Mouse (Mus musculus) limb, embryonic 14.5 days (tissue): ENCODE results near the gene Pira2. TPM values are rescaled to one million over a fixed set of nuclear protein-coding genes. Genes with fewer than 3 reads are reported as not detected.
"Not testable (repeated sequence)": the region's sequence is repeated elsewhere in the genome, so short reads cannot be mapped to it uniquely, and the experiment has no call there.

ENCODE experiments used
- ATAC-seq: fragments of 200-750 bp; cut with Nextera tagmentation; 2 replicates; pipeline ENCODE4 v1.8.0; 2017; ENCODE audit warnings: low read depth, moderate number of reproducible peaks, moderate TSS enrichment; ENCODE audit not compliant: low FRiP score
- DNase-seq: peaks from one replicate; pipeline ENCODE4 v3.0.0-alpha.2; 2015; ENCODE audit warnings: low spot score
- H3K27ac ChIP-seq: fragments of 300-500 bp; sonication (generic); replicated peaks from 2 replicates; pipeline ENCODE4 v1.5.1; 2014; ENCODE audit warnings: low read depth, mild to moderate bottlenecking, low read length, moderate library complexity, mixed read lengths
- H3K27me3 ChIP-seq: fragments of 300-500 bp; sonication (generic); 2 replicates; pipeline ENCODE4 v1.6.1; 2014; ENCODE audit warnings: low read length, mixed read lengths; ENCODE audit not compliant: control insufficient read depth, insufficient read depth
- H3K36me3 ChIP-seq: fragments of 300-500 bp; sonication (generic); 2 replicates; pipeline ENCODE4 v1.6.1; 2014; ENCODE audit warnings: mild to moderate bottlenecking, low read length, moderate library complexity, mixed read lengths; ENCODE audit not compliant: control insufficient read depth, insufficient read depth
- H3K4me1 ChIP-seq: fragments of 300-500 bp; sonication (generic); 2 replicates; pipeline ENCODE4 v1.6.1; 2014; ENCODE audit warnings: antibody characterized with exemption, low read length, mixed read lengths; ENCODE audit not compliant: control insufficient read depth, insufficient read depth
- H3K4me2 ChIP-seq: fragments of 300-500 bp; sonication (generic); replicated peaks from 2 replicates; pipeline ENCODE4 v1.6.1; 2014; ENCODE audit warnings: low read depth, mild to moderate bottlenecking, low read length, moderate library complexity; ENCODE audit not compliant: severe bottlenecking
- H3K4me3 ChIP-seq: fragments of 300-500 bp; sonication (generic); replicated peaks from 2 replicates; pipeline ENCODE4 v1.5.1; 2014; ENCODE audit warnings: low read length
- H3K9ac ChIP-seq: fragments of 300-500 bp; sonication (generic); 2 replicates; pipeline ENCODE4 v1.6.1; 2014; ENCODE audit warnings: mild to moderate bottlenecking, low read depth, low read length, moderate library complexity; ENCODE audit not compliant: severe bottlenecking
- H3K9me3 ChIP-seq: fragments of 300-500 bp; sonication (generic); 2 replicates; pipeline ENCODE4 v1.6.1; 2016; ENCODE audit warnings: low read length; ENCODE audit not compliant: control insufficient read depth
- polyA plus RNA-seq, 2 experiments: library from polyadenylated mRNA; depleted of rRNA in 1 of 2; stranded (reverse) in 1 of 2; unstranded in 1 of 2; fragments of >200 nt; fragmentation: Nextera tagmentation in 1 of 2; extraction: Ambion mirVana in 1 of 2; gene quantifications; 2 replicates each; pipeline versions ENCODE4 v1.2.1 to v1.2.3; 2012 to 2014

Gene Pira2
- polyA plus RNA-seq, 2 experiments: 0.09 to 0.32 TPM

DNA sequence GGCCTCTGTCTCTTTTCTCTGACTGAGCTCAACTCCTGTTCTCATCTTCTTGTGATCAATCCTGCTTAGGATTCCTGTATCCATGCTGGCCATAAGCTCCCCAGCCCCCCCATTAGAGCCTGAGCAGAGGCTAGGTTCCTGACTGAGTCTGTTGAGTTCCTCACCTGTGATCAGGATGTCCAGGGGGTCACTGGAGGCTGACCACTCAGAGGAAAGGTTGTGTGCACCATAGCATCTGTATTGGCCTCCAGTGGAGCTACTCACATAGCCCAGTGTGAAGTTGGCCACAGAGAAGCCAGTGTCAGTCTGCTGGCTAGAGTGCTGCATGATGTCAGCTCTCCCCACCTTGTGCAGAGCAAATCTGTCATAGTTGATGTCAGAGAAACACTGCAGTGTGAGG, 48.6 kb downstream of the Pira2 start:
- H3K4me1 ChIP-seq, DNase-seq, ATAC-seq, H3K4me2 ChIP-seq, H3K36me3 ChIP-seq, H3K9ac ChIP-seq, H3K27ac ChIP-seq, H3K9me3 ChIP-seq, H3K4me3 ChIP-seq, H3K27me3 ChIP-seq: not testable (repeated sequence)

Other genes with a start within 250 kb of the Pira2 start
- gene Oscar, start 228.9 kb downstream of the Pira2 start, polyA plus RNA-seq (2012; rRNA removed): 1.1 and 1.9 TPM in 2 replicates
- gene Oscar, start 228.9 kb downstream of the Pira2 start, polyA plus RNA-seq (2014; fragmentation: Nextera tagmentation; extraction: Ambion mirVana): 0.40 TPM in 2 replicates
- gene Ndufa3, start 227.7 kb downstream of the Pira2 start, polyA plus RNA-seq (2012; rRNA removed): 232 and 238 TPM in 2 replicates
- gene Ndufa3, start 227.7 kb downstream of the Pira2 start, polyA plus RNA-seq (2014; fragmentation: Nextera tagmentation; extraction: Ambion mirVana): 494 and 527 TPM in 2 replicates
- 21.5 and 31.9 TPM in 2 replicates for gene Tfpt, start 215.1 kb downstream of the Pira2 start, polyA plus RNA-seq (2012; rRNA removed)
- gene Tfpt, start 215.1 kb downstream of the Pira2 start, polyA plus RNA-seq (2014; fragmentation: Nextera tagmentation; extraction: Ambion mirVana): 24.7 and 24.8 TPM in 2 replicates
- 52.0 and 64.9 TPM in 2 replicates for gene Prpf31, start 215.1 kb downstream of the Pira2 start, polyA plus RNA-seq (2012; rRNA removed)
- 85.6 and 87.5 TPM in 2 replicates for gene Prpf31, start 215.1 kb downstream of the Pira2 start, polyA plus RNA-seq (2014; fragmentation: Nextera tagmentation; extraction: Ambion mirVana)
- gene Cnot3, start 199.8 kb downstream of the Pira2 start, polyA plus RNA-seq (2012; rRNA removed): 108 and 144 TPM in 2 replicates
- gene Cnot3, start 199.8 kb downstream of the Pira2 start, polyA plus RNA-seq (2014; fragmentation: Nextera tagmentation; extraction: Ambion mirVana): 63.8 and 72.1 TPM in 2 replicates
- 6.0 and 10.5 TPM in 2 replicates for gene Leng1, start 179.2 kb downstream of the Pira2 start, polyA plus RNA-seq (2012; rRNA removed)
- gene Leng1, start 179.2 kb downstream of the Pira2 start, polyA plus RNA-seq (2014; fragmentation: Nextera tagmentation; extraction: Ambion mirVana): 12.6 and 14.6 TPM in 2 replicates
- gene Tmc4, start 167.5 kb downstream of the Pira2 start, polyA plus RNA-seq (2012; rRNA removed): 20.2 and 21.0 TPM in 2 replicates
- gene Tmc4, start 167.5 kb downstream of the Pira2 start, polyA plus RNA-seq (2014; fragmentation: Nextera tagmentation; extraction: Ambion mirVana): 4.8 and 5.1 TPM in 2 replicates
- 193 and 271 TPM in 2 replicates for gene Tsen34, start 152.2 kb downstream of the Pira2 start, polyA plus RNA-seq (2012; rRNA removed)
- gene Tsen34, start 152.2 kb downstream of the Pira2 start, polyA plus RNA-seq (2014; fragmentation: Nextera tagmentation; extraction: Ambion mirVana): 273 and 276 TPM in 2 replicates
- 73.9 and 98.7 TPM in 2 replicates for gene Mboat7, start 151.5 kb downstream of the Pira2 start, polyA plus RNA-seq (2012; rRNA removed)
- 51.2 and 53.3 TPM in 2 replicates for gene Mboat7, start 151.5 kb downstream of the Pira2 start, polyA plus RNA-seq (2014; fragmentation: Nextera tagmentation; extraction: Ambion mirVana)
- 2,914 and 3,913 TPM in 2 replicates for gene Rps9, start 141.1 kb downstream of the Pira2 start, polyA plus RNA-seq (2012; rRNA removed)
- gene Rps9, start 141.1 kb downstream of the Pira2 start, polyA plus RNA-seq (2014; fragmentation: Nextera tagmentation; extraction: Ambion mirVana): 1,650 and 1,670 TPM in 2 replicates
- gene Pirb, start 124.7 kb downstream of the Pira2 start, polyA plus RNA-seq (2012; rRNA removed): 1.0 and 1.4 TPM in 2 replicates
- gene Pirb, start 124.7 kb downstream of the Pira2 start, polyA plus RNA-seq (2014; fragmentation: Nextera tagmentation; extraction: Ambion mirVana): 1.0 and 1.6 TPM in 2 replicates
- gene Gm15448, start 19.4 kb downstream of the Pira2 start, polyA plus RNA-seq (2012; rRNA removed): not detected in 2 replicates
- gene Gm15448, start 19.4 kb downstream of the Pira2 start, polyA plus RNA-seq (2014; fragmentation: Nextera tagmentation; extraction: Ambion mirVana): not detected in 2 replicates
- gene Gm14548, start 53.1 kb upstream of the Pira2 start, polyA plus RNA-seq (2012; rRNA removed): 0.05 and 0.14 TPM in 2 replicates
- 0.23 TPM in 1 of 2 replicates, not detected in the other for gene Gm14548, start 53.1 kb upstream of the Pira2 start, polyA plus RNA-seq (2014; fragmentation: Nextera tagmentation; extraction: Ambion mirVana)
- gene Lilra6, start 70.5 kb upstream of the Pira2 start, polyA plus RNA-seq (2012; rRNA removed): 0.09 and 0.27 TPM in 2 replicates
- not detected in 2 replicates for gene Lilra6, start 70.5 kb upstream of the Pira2 start, polyA plus RNA-seq (2014; fragmentation: Nextera tagmentation; extraction: Ambion mirVana)
- gene Lair1, start 218.2 kb upstream of the Pira2 start, polyA plus RNA-seq (2012; rRNA removed): 0.40 and 0.59 TPM in 2 replicates
- gene Lair1, start 218.2 kb upstream of the Pira2 start, polyA plus RNA-seq (2014; fragmentation: Nextera tagmentation; extraction: Ambion mirVana): 0.91 and 1.2 TPM in 2 replicates